In genomic region chr6:114403632-114404031, GRCm38 (mm10) we compare ENCODE assay signal across 16 mouse cellular contexts. TPM values are rescaled to one million over a fixed set of nuclear protein-coding genes. Genes with fewer than 3 reads are reported as not detected.
DNase-seq lines count a peak whose midpoint lies in the region; ATAC-seq and TF ChIP-seq lines count a peak whose summit lies in the region.
"Had no signal": no experiment of that assay in that cellular context is flagged by ENCODE, and none has a peak within 500 bp of the region (broad histone marks: within the 10 kb centered on the region; RNA-seq: fewer than 3 reads in every experiment).

No protein-coding gene starts in this region.

- 20% methylated on average over 8 of the region's 8 CpGs for WGBS in intestine, embryonic 14.5 days
- 31% methylated on average over 8 of the region's 8 CpGs for WGBS in intestine, postnatal 0 days
- 36% methylated on average over 5 of the region's 8 CpGs for WGBS in lung, postnatal 0 days
- 10% methylated on average over 8 of the region's 8 CpGs for whole genome bisulfite sequencing in cerebellum, adult 2 months

- H3K4me1 ChIP-seq in intestine, embryonic 14.5 days (replicated peaks; ENCODE audit: control insufficient read depth, insufficient read depth, low read length): peaks cover 12% of the 10 kb centered on the region
- H3K4me1 ChIP-seq in intestine, postnatal 0 days (replicated peaks; ENCODE audit: control insufficient read depth, insufficient read depth, low read length): no peaks in the 10 kb centered on the region
- H3K4me1 ChIP-seq in lung, postnatal 0 days (ENCODE audit: insufficient read depth, low read depth, low read length): no peaks in the 10 kb centered on the region
- no peaks in the 10 kb centered on the region for H3K4me1 ChIP-seq in cerebellum, adult 2 months (ENCODE audit: control insufficient read depth, insufficient read depth, low read length)
- H3K4me1 ChIP-seq: heart, embryonic 15.5 days; megakaryocyte, embryonic 14.5 days had no signal

- peaks cover 29% of the 10 kb centered on the region for H3K27me3 ChIP-seq in intestine, embryonic 14.5 days (replicated peaks; ENCODE audit: control insufficient read depth, insufficient read depth, low read length)
- H3K27me3 ChIP-seq in intestine, postnatal 0 days (replicated peaks; ENCODE audit: control insufficient read depth, insufficient read depth, low read length): peaks cover 10% of the 10 kb centered on the region; the same call in 1 of the 2 replicates
- H3K27me3 ChIP-seq in lung, postnatal 0 days (replicated peaks; ENCODE audit: insufficient read depth, low read length): peaks cover 16% of the 10 kb centered on the region
- no peaks in the 10 kb centered on the region for H3K27me3 ChIP-seq in cerebellum, adult 2 months (ENCODE audit: control insufficient read depth, insufficient read depth, low read length)

- H3K9ac ChIP-seq in intestine, embryonic 14.5 days (ENCODE audit: low read length): no peak overlapping the region
- H3K9ac ChIP-seq in intestine, postnatal 0 days (ENCODE audit: low read depth, low read length): no peak overlapping the region
- no peak overlapping the region for H3K9ac ChIP-seq in lung, postnatal 0 days (replicated peaks; ENCODE audit: low read depth)
- H3K9ac ChIP-seq: forebrain, postnatal 0 days; heart, embryonic 15.5 days; hindbrain, embryonic 13.5 days; lung, embryonic 15.5 days had no signal

- DNase-seq in intestine, embryonic 14.5 days (ENCODE audit: low spot score): no peak
- DNase-seq in lung, postnatal 0 days (ENCODE audit: low spot score): no peak
- no peak for DNase-seq in lung, adult 18-20 months
- peak; percentile 15 for DNase-seq in embryo, embryonic 9.5 days (ENCODE audit: extremely low spot score)
- no peak for DNase-seq in cerebellum, adult 2 months
- DNase-seq: cerebellum, adult 9-11 months; forebrain, postnatal 0 days; liver; right cerebral cortex, postnatal 14 days had no signal

- no peak for TF ChIP-seq EP300 in lung, postnatal 0 days (IDR thresholded peaks at IDR 0.05)

- no peak for TF ChIP-seq POLR2A in cerebellum, adult 2 months (IDR thresholded peaks at IDR 0.05; ENCODE audit: borderline replicate concordance, insufficient read depth, low read length)

- H3K27ac ChIP-seq in intestine, embryonic 14.5 days (ENCODE audit: low read depth): no peak overlapping the region
- H3K27ac ChIP-seq in intestine, postnatal 0 days (ENCODE audit: low read depth, low read length): no peak overlapping the region
- H3K27ac ChIP-seq in lung, postnatal 0 days (ENCODE audit: low read length): no peak overlapping the region
- H3K27ac ChIP-seq in cerebellum, adult 2 months (ENCODE audit: insufficient read depth, low read length): no peak overlapping the region
- H3K27ac ChIP-seq: heart, embryonic 15.5 days; hindbrain, embryonic 13.5 days; lung, embryonic 15.5 days had no signal

- no peak for TF ChIP-seq CTCF in intestine, postnatal 0 days (IDR thresholded peaks at IDR 0.05; ENCODE audit: low read depth)
- TF ChIP-seq CTCF in lung, postnatal 0 days (IDR thresholded peaks at IDR 0.05): no peak
- no peak for TF ChIP-seq CTCF in cerebellum, adult 2 months (IDR thresholded peaks at IDR 0.05; ENCODE audit: borderline replicate concordance, insufficient read depth, low read depth, low read length)

- H3K4me2 ChIP-seq in intestine, embryonic 14.5 days (ENCODE audit: low read length): peak overlapping the region; percentile 3; the same call in 1 of the 2 replicates
- no peak overlapping the region for H3K4me2 ChIP-seq in intestine, postnatal 0 days (replicated peaks; ENCODE audit: low read depth)
- no peak overlapping the region for H3K4me2 ChIP-seq in lung, postnatal 0 days (replicated peaks; ENCODE audit: low read depth, low read length)
- H3K4me2 ChIP-seq: heart, embryonic 15.5 days; hindbrain, embryonic 13.5 days; lung, embryonic 15.5 days had no signal

- no peaks in the 10 kb centered on the region for H3K36me3 ChIP-seq in intestine, embryonic 14.5 days (ENCODE audit: control insufficient read depth, insufficient read depth, low read length)
- no peaks in the 10 kb centered on the region for H3K36me3 ChIP-seq in intestine, postnatal 0 days (ENCODE audit: control insufficient read depth, insufficient read depth)
- H3K36me3 ChIP-seq in lung, postnatal 0 days (ENCODE audit: insufficient read depth, low read length): no peaks in the 10 kb centered on the region
- H3K36me3 ChIP-seq: heart, embryonic 15.5 days; hindbrain, embryonic 13.5 days; lung, embryonic 15.5 days had no signal

- H3K9me3 ChIP-seq in intestine, embryonic 14.5 days (ENCODE audit: control insufficient read depth, low read length): peaks cover 4% of the 10 kb centered on the region; the same call in 1 of the 2 replicates
- no peaks in the 10 kb centered on the region for H3K9me3 ChIP-seq in intestine, postnatal 0 days (ENCODE audit: control insufficient read depth)
- no peaks in the 10 kb centered on the region for H3K9me3 ChIP-seq in lung, postnatal 0 days (ENCODE audit: low read length)
- H3K9me3 ChIP-seq: heart, embryonic 15.5 days; hindbrain, embryonic 13.5 days; megakaryocyte, embryonic 14.5 days had no signal

- ATAC-seq in intestine, embryonic 14.5 days (replicated peaks; ENCODE audit: low FRiP score, low TSS enrichment, low read depth): peak; percentile 58; the same call in 1 of the 2 replicates
- no peak; the same call in 1 of the 2 replicates for ATAC-seq in intestine, postnatal 0 days
- ATAC-seq in lung, postnatal 0 days: peak; percentile 43; the same call in 1 of the 2 replicates
- no peak for ATAC-seq in monocyte, adult 5-6 weeks (replicated peaks; ENCODE audit: insufficient number of reproducible peaks, low FRiP score, low TSS enrichment, poor library complexity, severe bottlenecking)
- ATAC-seq: forebrain, postnatal 0 days; Patski had no signal

- no peak overlapping the region for H3K4me3 ChIP-seq in intestine, embryonic 14.5 days (ENCODE audit: low read depth, low read length)
- no peak overlapping the region for H3K4me3 ChIP-seq in intestine, postnatal 0 days (ENCODE audit: low read depth, low read length)
- no peak overlapping the region for H3K4me3 ChIP-seq in lung, postnatal 0 days (ENCODE audit: low read depth, low read length)
- no peak overlapping the region for H3K4me3 ChIP-seq in cerebellum, adult 2 months (replicated peaks; ENCODE audit: insufficient read depth, low read depth, low read length)
- H3K4me3 ChIP-seq: heart, embryonic 15.5 days; hindbrain, embryonic 13.5 days; lung, embryonic 15.5 days; megakaryocyte, embryonic 14.5 days had no signal

RNA-seq across cellular contexts. Expression of gene Hrh1, which starts 5.9 kb away (rescaled TPM):
- 1.8 and 2.1 TPM in 2 replicates for polyA plus RNA-seq in intestine, embryonic 14.5 days (2014; fragmentation: Nextera tagmentation; extraction: Ambion mirVana)
- 0.46 TPM in 2 replicates for polyA plus RNA-seq in intestine, postnatal 0 days (2015; fragmentation: Nextera tagmentation; extraction: Ambion mirVana)
- 0.05 and 0.19 TPM in 2 replicates for polyA plus RNA-seq in lung, postnatal 0 days (2015; fragmentation: Nextera tagmentation; extraction: Ambion mirVana)
- total RNA-seq in monocyte, adult 5-6 weeks (2017): 0.19 to 0.67 TPM in 2 of 3 replicates, not detected in the other
- polyA plus RNA-seq in cerebellum, adult 2 months (2012; rRNA removed): 7.4 and 8.1 TPM in 2 replicates
- polyA plus RNA-seq: Patski had no signal

Comparison
In these comparisons a context has a peak if more than half of its experiments do, and no peak if none do; other contexts are left out.
1. ATAC-seq: peak in intestine, embryonic 14.5 days (single experiment) and lung, postnatal 0 days (single experiment); none in intestine, postnatal 0 days (single experiment) and monocyte, adult 5-6 weeks (single experiment).